Mouse (Mus musculus) lung, embryonic 16.5 days (tissue): ENCODE measurements around the gene Npb. TPM values are rescaled to one million over a fixed set of nuclear protein-coding genes. Genes with fewer than 3 reads are reported as not detected.

Source experiments
- ATAC-seq: fragments of 200-750 bp; cut with Nextera tagmentation; 2 replicates; pipeline ENCODE4 v1.8.0; 2017; ENCODE audit warnings: low read depth, mild to moderate bottlenecking, moderate library complexity
- H3K27ac ChIP-seq: fragments of 300-500 bp; sonication (generic); 2 replicates; pipeline ENCODE4 v1.5.1; 2014; ENCODE audit warnings: mild to moderate bottlenecking, control low read depth, low read length
- H3K27me3 ChIP-seq: fragments of 300-500 bp; sonication (generic); 2 replicates; pipeline ENCODE4 v1.6.1; 2014; ENCODE audit warnings: low read depth, low read length, mixed read lengths; ENCODE audit not compliant: control insufficient read depth, insufficient read depth
- H3K36me3 ChIP-seq: fragments of 300-500 bp; sonication (generic); 2 replicates; pipeline ENCODE4 v1.6.1; 2014; ENCODE audit warnings: low read length; ENCODE audit not compliant: control insufficient read depth, insufficient read depth
- H3K4me1 ChIP-seq: fragments of 300-500 bp; sonication (generic); replicated peaks from 2 replicates; pipeline ENCODE4 v1.6.1; 2014; ENCODE audit warnings: low read length, mixed read lengths; ENCODE audit not compliant: control insufficient read depth, insufficient read depth
- H3K4me2 ChIP-seq: fragments of 300-500 bp; sonication (generic); 2 replicates; pipeline ENCODE4 v1.6.1; 2014; ENCODE audit warnings: low read depth, low read length, control low read depth
- H3K4me3 ChIP-seq: fragments of 300-500 bp; sonication (generic); 2 replicates; pipeline ENCODE4 v1.5.1; 2014; ENCODE audit warnings: mild to moderate bottlenecking, low read length, control low read depth
- H3K9ac ChIP-seq: fragments of 300-500 bp; sonication (generic); 2 replicates; pipeline ENCODE4 v1.6.1; 2014; ENCODE audit warnings: low read length, control low read depth
- H3K9me3 ChIP-seq: fragments of 300-500 bp; sonication (generic); 2 replicates; pipeline ENCODE4 v1.6.1; 2016; ENCODE audit warnings: low read length; ENCODE audit not compliant: control insufficient read depth
- WGBS: fragments of 180-500 bp; shearing (Covaris S2); extraction: QIAGEN DNeasy Blood & Tissue Kit; methylation state at CpG from one replicate; pipeline ENCODE4 v1.1.7; 2014; 5-methylcytosine and 5-hydroxymethylcytosine counted together
- polyA plus RNA-seq: library from polyadenylated mRNA; unstranded; fragments of >200 nt; fragmentation: Nextera tagmentation; extraction: Ambion mirVana; gene quantifications from 2 replicates; pipeline ENCODE4 v1.2.1, GENCODE M21; 2015

Gene Npb
- polyA plus RNA-seq, 1 experiment from 2014 or later, result 1.5 TPM

DNA sequence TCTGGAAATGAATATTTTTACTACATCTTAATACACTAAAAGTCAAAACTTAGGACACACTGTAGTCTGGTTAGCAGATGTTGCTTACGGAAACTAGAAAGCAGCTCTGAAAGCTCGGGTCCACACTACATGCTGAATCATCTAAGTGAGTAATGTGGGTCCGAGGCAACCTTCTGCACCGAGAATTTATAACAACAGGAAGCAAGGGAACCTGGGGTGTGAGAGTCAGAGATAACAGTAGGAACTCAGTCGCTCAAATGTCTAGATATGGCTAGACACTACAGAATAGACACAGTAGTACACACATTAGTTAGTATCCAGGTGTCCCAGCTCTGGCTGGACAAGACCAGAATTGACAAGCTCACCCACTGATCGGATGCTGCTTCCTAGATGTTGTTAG is 19.7 kb upstream of the Npb start:
- peaks cover 58% of the 10 kb centered on the region for H3K36me3 ChIP-seq
- no peaks in the 10 kb centered on the region for H3K4me1 ChIP-seq
- no peaks in the 10 kb centered on the region for H3K27me3 ChIP-seq
- peaks cover 5% of the 10 kb centered on the region for H3K9me3 ChIP-seq
- H3K9ac ChIP-seq, result no peak overlapping the region
- 88% methylated on average over 6 of the region's 6 CpGs for WGBS
- no peak overlapping the region for H3K27ac ChIP-seq
- H3K4me2 ChIP-seq, result no peak overlapping the region
- ATAC-seq, result no peak
- no peak overlapping the region for H3K4me3 ChIP-seq

DNA sequence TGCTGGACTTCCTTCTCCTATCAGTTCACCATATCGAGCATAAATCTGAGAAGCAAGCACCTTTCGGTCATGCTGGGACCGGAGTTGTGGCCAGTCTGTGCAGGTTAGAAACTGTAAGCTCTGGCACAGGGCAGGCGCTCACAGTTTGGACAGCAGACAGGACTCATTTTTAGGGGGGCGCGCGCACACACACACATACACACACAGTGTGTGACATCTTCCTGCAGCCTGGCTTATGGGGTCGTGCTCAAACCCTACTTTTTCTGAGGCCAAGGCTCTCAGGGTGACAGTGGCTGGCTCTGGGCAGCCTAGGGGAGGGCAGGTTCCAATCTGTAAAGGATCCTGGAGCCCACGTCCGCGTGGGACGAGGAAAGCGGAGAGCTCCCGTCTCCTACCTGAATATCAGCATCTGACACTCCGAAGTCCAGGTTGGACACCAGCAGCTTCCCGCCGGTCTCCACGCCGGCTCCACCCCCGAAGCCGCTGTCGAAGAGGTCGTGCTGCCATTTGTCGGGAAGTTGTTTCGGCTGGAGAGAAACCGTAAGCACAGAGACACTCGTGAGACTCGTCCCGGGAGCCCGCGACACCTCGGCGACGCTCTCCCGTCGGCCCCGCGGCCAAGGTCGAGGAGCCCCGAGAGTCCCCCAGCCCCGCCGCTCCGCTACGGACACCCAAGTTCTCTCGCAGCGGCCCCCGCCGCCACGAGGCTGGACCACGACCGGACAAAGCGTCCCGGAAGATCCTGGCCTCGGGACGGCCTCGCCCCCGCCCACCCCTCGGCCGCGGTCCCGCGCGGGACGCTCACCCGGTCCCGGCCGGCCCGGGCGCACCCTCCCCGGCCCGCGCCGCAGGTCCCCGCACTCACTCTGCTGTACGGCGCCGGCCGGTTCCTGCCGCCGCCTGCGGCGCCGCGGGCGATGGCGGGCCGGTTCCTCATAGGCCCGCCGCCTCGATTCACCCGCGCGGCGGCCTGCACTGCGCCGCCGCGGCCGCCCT is 10.7 kb upstream of the Npb start:
- Histone ChIP-seq H3K4me2 (peak overlapping the region; percentile 92), H3K27me3 (no peaks in the 10 kb centered on the region), H3K9ac (peak overlapping the region; percentile 97), H3K36me3 (peaks cover 46% of the 10 kb centered on the region), H3K27ac (peak overlapping the region; percentile 87), H3K9me3 (no peaks in the 10 kb centered on the region), H3K4me1 (peaks cover 20% of the 10 kb centered on the region), H3K4me3 (peak overlapping the region; percentile 93)
- 3% methylated on average over 86 of the region's 99 CpGs for WGBS
- ATAC-seq, result peak; percentile 41

- H3K4me3 ChIP-seq, result peak within 1 kb of the TSS; percentile 93
- H3K9me3 ChIP-seq, result no peaks in the 10 kb centered on the region
- no peaks in the 10 kb centered on the region for H3K27me3 ChIP-seq
- ATAC-seq, result peak; percentile 98
- WGBS, result under 1% methylated on average over 83 of the region's 88 CpGs
- peak within 1 kb of the TSS; percentile 87 for H3K27ac ChIP-seq
- peaks cover 20% of the 10 kb centered on the region for H3K4me1 ChIP-seq
- H3K36me3 ChIP-seq, result peaks cover 43% of the 10 kb centered on the region
- H3K9ac ChIP-seq, result peak within 1 kb of the TSS; percentile 97
- H3K4me2 ChIP-seq, result peak within 1 kb of the TSS; percentile 92
Observed at GRCm38 (mm10) chr11:120598283-120598989, 9.8 kb upstream of the Npb start, which contains the start of the genes Alyref and Anapc11. Gene Alyref (minus strand): TSS chr11:120598365. Gene Anapc11 (plus strand): TSS chr11:120598421.

GRCm38 (mm10) chr11:120598990-120599549 is 9.2 kb upstream of the Npb start:
- peak overlapping the region; percentile 93 for H3K4me3 ChIP-seq
- no peaks in the 10 kb centered on the region for H3K9me3 ChIP-seq
- H3K27me3 ChIP-seq, result no peaks in the 10 kb centered on the region
- no peak for ATAC-seq
- H3K36me3 ChIP-seq, result peaks cover 41% of the 10 kb centered on the region
- H3K4me1 ChIP-seq, result peaks cover 20% of the 10 kb centered on the region
- peak overlapping the region; percentile 82 for H3K4me2 ChIP-seq
- 37% methylated on average over 17 of the region's 17 CpGs for WGBS
- H3K27ac ChIP-seq, result peak overlapping the region; percentile 81
- peak overlapping the region; percentile 75 for H3K9ac ChIP-seq

DNA sequence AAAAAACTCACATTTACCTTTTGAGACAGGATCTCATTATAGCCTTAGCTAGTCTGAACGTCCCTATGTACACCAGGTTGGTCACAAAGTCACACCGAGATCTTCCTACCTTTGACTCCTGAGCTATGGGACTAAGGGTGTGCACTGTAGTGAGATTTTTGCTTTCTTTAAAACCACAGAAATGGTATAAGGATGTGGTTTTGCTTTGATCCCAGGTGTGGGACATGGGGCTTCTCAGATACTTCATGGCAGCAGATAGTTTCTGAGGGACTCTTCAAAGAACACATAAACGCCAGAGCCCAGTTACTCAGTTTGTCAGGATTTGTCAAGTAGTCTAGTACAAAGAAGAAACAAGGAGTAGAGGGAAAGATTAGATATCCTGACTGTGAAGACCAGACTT is 7.6 kb upstream of the Npb start:
- H3K27me3 ChIP-seq, result no peaks in the 10 kb centered on the region
- no peak overlapping the region for H3K4me2 ChIP-seq
- no peak overlapping the region for H3K9ac ChIP-seq
- H3K27ac ChIP-seq, result no peak overlapping the region
- no peak overlapping the region for H3K4me3 ChIP-seq
- WGBS, result 95% methylated on average over 3 of the region's 3 CpGs
- H3K36me3 ChIP-seq, result peaks cover 36% of the 10 kb centered on the region
- no peak for ATAC-seq
- H3K4me1 ChIP-seq, result peaks cover 20% of the 10 kb centered on the region
- no peaks in the 10 kb centered on the region for H3K9me3 ChIP-seq

- peaks cover 25% of the 10 kb centered on the region for H3K36me3 ChIP-seq
- WGBS, result 62% methylated on average over 2 of the region's 2 CpGs
- no peak overlapping the region for H3K4me3 ChIP-seq
- H3K9ac ChIP-seq, result no peak overlapping the region
- H3K4me2 ChIP-seq, result no peak overlapping the region
- H3K27ac ChIP-seq, result no peak overlapping the region
- H3K9me3 ChIP-seq, result no peaks in the 10 kb centered on the region
- ATAC-seq, result no peak
- H3K27me3 ChIP-seq, result no peaks in the 10 kb centered on the region
- peaks cover 19% of the 10 kb centered on the region for H3K4me1 ChIP-seq
Observed at GRCm38 (mm10) chr11:120603545-120603944, 4.7 kb upstream of the Npb start.

DNA sequence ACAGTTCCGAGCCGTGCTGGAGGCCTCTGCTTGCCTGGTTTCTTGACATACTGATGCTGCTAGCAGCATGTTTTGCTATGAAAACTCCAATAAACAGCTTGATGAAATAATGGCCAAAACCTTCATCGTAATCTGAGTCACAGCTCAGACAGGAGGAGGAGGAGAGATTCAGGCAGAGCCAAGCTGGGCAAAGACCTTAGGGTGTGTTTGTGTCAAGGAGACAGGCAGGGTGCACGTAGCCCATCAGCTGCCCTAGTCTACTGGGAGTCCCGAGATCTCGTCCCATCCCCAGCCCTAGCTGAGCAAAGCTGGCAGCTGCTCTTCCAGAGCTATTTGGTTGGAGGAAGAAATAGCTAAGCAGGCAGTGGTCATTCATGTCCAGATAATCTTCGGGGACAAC is 2.6 kb upstream of the Npb start:
- Histone ChIP-seq H3K27ac (no peak overlapping the region), H3K4me2 (no peak overlapping the region), H3K36me3 (peaks cover 27% of the 10 kb centered on the region), H3K9ac (no peak overlapping the region), H3K9me3 (no peaks in the 10 kb centered on the region), H3K4me1 (peaks cover 19% of the 10 kb centered on the region), H3K27me3 (no peaks in the 10 kb centered on the region), H3K4me3 (no peak overlapping the region)
- ATAC-seq, result no peak
- WGBS, result 87% methylated on average over 7 of the region's 7 CpGs

DNA sequence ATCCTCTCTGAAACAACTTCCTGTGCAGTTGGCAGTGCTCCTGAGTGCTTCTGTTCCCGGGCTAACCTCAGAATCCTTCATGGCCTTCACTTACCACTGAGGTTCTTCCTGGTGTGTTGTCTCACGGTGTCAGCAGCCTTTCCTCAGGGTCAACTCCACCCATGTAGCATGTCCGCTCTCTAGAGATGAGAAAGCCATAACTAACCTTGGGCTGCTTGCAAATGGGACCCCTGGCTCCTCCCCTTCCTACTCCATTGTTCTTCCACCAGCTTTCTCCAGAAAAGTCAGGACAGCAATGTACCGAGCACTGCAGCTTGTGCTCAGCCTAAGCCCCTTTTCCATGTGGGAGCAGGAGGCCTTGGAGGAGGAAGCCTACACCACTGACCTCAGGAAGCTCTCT is 1.5 kb upstream of the Npb start:
- 0 out of 2 replicates have a peak, but pooled peaks have one; percentile 10 for ATAC-seq
- WGBS, result 68% methylated on average over 4 of the region's 4 CpGs
- Histone ChIP-seq H3K36me3 (peaks cover 31% of the 10 kb centered on the region), H3K4me2 (no peak overlapping the region), H3K4me1 (peaks cover 19% of the 10 kb centered on the region), H3K27me3 (no peaks in the 10 kb centered on the region), H3K9me3 (no peaks in the 10 kb centered on the region), H3K27ac (0 out of 2 replicates have a peak overlapping the region, but pooled peaks have one; percentile 36), H3K9ac (0 out of 2 replicates have a peak overlapping the region, but pooled peaks have one; percentile 22), H3K4me3 (no peak overlapping the region)

GRCm38 (mm10) chr11:120609250-120609649 is 973 bp downstream of the Npb start:
- peaks cover 19% of the 10 kb centered on the region for H3K4me1 ChIP-seq
- H3K36me3 ChIP-seq, result peaks cover 21% of the 10 kb centered on the region
- no peaks in the 10 kb centered on the region for H3K9me3 ChIP-seq
- H3K4me3 ChIP-seq, result no peak overlapping the region
- peak overlapping the region; percentile 73; the same call in 1 of the 2 replicates for H3K4me2 ChIP-seq
- H3K9ac ChIP-seq, result peak overlapping the region; percentile 65
- WGBS, result 37% methylated on average over 8 of the region's 8 CpGs
- no peak overlapping the region for H3K27ac ChIP-seq
- no peaks in the 10 kb centered on the region for H3K27me3 ChIP-seq
- no peak for ATAC-seq
